Mouse (Mus musculus) lung, postnatal 0 days (tissue): Measurements from ENCODE around the gene Stx6. TPM values are rescaled to one million over a fixed set of nuclear protein-coding genes. Genes with fewer than 3 reads are reported as not detected.

Experiments
- ATAC-seq: fragments of 200-750 bp; cut with Nextera tagmentation; 2 replicates; pipeline ENCODE4 v1.8.0; 2017; ENCODE audit warnings: moderate library complexity
- DNase-seq: peaks from one replicate; pipeline ENCODE4 v3.0.0-alpha.2; 2016; ENCODE audit warnings: low spot score
- H3K27ac ChIP-seq: fragments of 300-500 bp; sonication (generic); 2 replicates; pipeline ENCODE4 v1.5.1; 2014; ENCODE audit warnings: antibody characterized with exemption, mild to moderate bottlenecking, low read length, mixed read lengths
- H3K27me3 ChIP-seq: fragments of 300-500 bp; sonication (generic); replicated peaks from 2 replicates; pipeline ENCODE4 v1.6.1; 2014; ENCODE audit warnings: low read length, mixed read lengths; ENCODE audit not compliant: insufficient read depth
- H3K36me3 ChIP-seq: fragments of 300-500 bp; sonication (generic); 2 replicates; pipeline ENCODE4 v1.6.1; 2014; ENCODE audit warnings: low read length, mixed read lengths; ENCODE audit not compliant: insufficient read depth
- H3K4me1 ChIP-seq: fragments of 300-500 bp; sonication (generic); 2 replicates; pipeline ENCODE4 v1.6.1; 2014; ENCODE audit warnings: antibody characterized with exemption, low read depth, low read length, mixed read lengths; ENCODE audit not compliant: insufficient read depth
- H3K4me2 ChIP-seq: fragments of 300-500 bp; sonication (generic); replicated peaks from 2 replicates; pipeline ENCODE4 v1.6.1; 2014; ENCODE audit warnings: low read depth, mild to moderate bottlenecking, low read length, moderate library complexity, mixed read lengths
- H3K4me3 ChIP-seq: fragments of 300-500 bp; sonication (generic); 2 replicates; pipeline ENCODE4 v1.5.1; 2014; ENCODE audit warnings: low read depth, low read length
- H3K9ac ChIP-seq: fragments of 300-500 bp; sonication (generic); replicated peaks from 2 replicates; pipeline ENCODE4 v1.6.1; 2014; ENCODE audit warnings: low read depth, mild to moderate bottlenecking
- H3K9me3 ChIP-seq: fragments of 300-500 bp; sonication (generic); 2 replicates; pipeline ENCODE4 v1.6.1; 2016; ENCODE audit warnings: low read length, mixed read lengths
- CTCF ChIP-seq: IDR thresholded peaks from 2 replicates; pipeline ENCODE4 v1.5.1; 2016; ENCODE audit warnings: antibody characterized with exemption, mild to moderate bottlenecking
- EP300 ChIP-seq: IDR thresholded peaks from 2 replicates; pipeline ENCODE4 v1.6.1; 2016; ENCODE audit warnings: antibody characterized with exemption, mild to moderate bottlenecking, control low read depth
- WGBS: fragments of 180-500 bp; shearing (Covaris S2); extraction: QIAGEN DNeasy Blood & Tissue Kit; methylation state at CpG from one replicate; pipeline ENCODE4 v1.1.7; 2014; 5-methylcytosine and 5-hydroxymethylcytosine counted together
- polyA plus RNA-seq: library from polyadenylated mRNA; unstranded; fragments of >200 nt; fragmentation: Nextera tagmentation; extraction: Ambion mirVana; gene quantifications from 2 replicates; pipeline ENCODE4 v1.2.1, GENCODE M21; 2015

The Stx6 gene
- polyA plus RNA-seq, 1 experiment from 2014 or later = 74.3 TPM

GRCm38 (mm10) chr1:155213912-155214311 is 55.4 kb downstream of the Stx6 start:
- Histone ChIP-seq H3K4me1 (peaks cover 27% of the 10 kb centered on the region), H3K9me3 (no peaks in the 10 kb centered on the region), H3K27me3 (no peaks in the 10 kb centered on the region), H3K4me3 (no peak overlapping the region), H3K36me3 (no peaks in the 10 kb centered on the region), H3K4me2 (no peak overlapping the region), H3K9ac (no peak overlapping the region), H3K27ac (no peak overlapping the region)
- 59% methylated on average over 7 of the region's 7 CpGs for WGBS
- no peak for ATAC-seq
- TF ChIP-seq EP300 (no peak), CTCF (no peak)
- DNase-seq = no peak

- DNase-seq (peak; percentile 72), ATAC-seq (peak; percentile 59)
- no peaks in the 10 kb centered on the region for H3K36me3 ChIP-seq
- H3K27ac ChIP-seq = no peak overlapping the region
- WGBS = 39% methylated on average over 9 of the region's 9 CpGs
- H3K9me3 ChIP-seq = no peaks in the 10 kb centered on the region
- no peak overlapping the region for H3K9ac ChIP-seq
- TF ChIP-seq CTCF (peak; percentile 51), EP300 (peak; percentile 74; the same call in 1 of the 2 replicates)
- no peak overlapping the region for H3K4me2 ChIP-seq
- no peaks in the 10 kb centered on the region for H3K27me3 ChIP-seq
- peaks cover 23% of the 10 kb centered on the region for H3K4me1 ChIP-seq
- H3K4me3 ChIP-seq = no peak overlapping the region
Measured at GRCm38 (mm10) chr1:155215066-155215764, 56.7 kb downstream of the Stx6 start.

GRCm38 (mm10) chr1:155216313-155216712 is 57.8 kb downstream of the Stx6 start:
- TF ChIP-seq CTCF = no peak
- TF ChIP-seq EP300 = no peak
- 73% methylated on average over 11 of the region's 11 CpGs for WGBS
- Histone ChIP-seq H3K27ac (no peak overlapping the region), H3K4me1 (peaks cover 21% of the 10 kb centered on the region), H3K4me2 (no peak overlapping the region), H3K9me3 (no peaks in the 10 kb centered on the region), H3K27me3 (no peaks in the 10 kb centered on the region), H3K4me3 (no peak overlapping the region), H3K36me3 (no peaks in the 10 kb centered on the region), H3K9ac (no peak overlapping the region)
- ATAC-seq (no peak), DNase-seq (no peak)

- 66% methylated on average over 6 of the region's 6 CpGs for WGBS
- Histone ChIP-seq H3K4me3 (no peak overlapping the region), H3K9ac (no peak overlapping the region), H3K27ac (no peak overlapping the region), H3K36me3 (no peaks in the 10 kb centered on the region), H3K9me3 (no peaks in the 10 kb centered on the region), H3K4me2 (no peak overlapping the region), H3K4me1 (peaks cover 19% of the 10 kb centered on the region), H3K27me3 (no peaks in the 10 kb centered on the region)
- DNase-seq = no peak
- TF ChIP-seq EP300 (no peak), CTCF (no peak)
- no peak for ATAC-seq
Measured at GRCm38 (mm10) chr1:155216844-155217243, 58.3 kb downstream of the Stx6 start.

- no peak for ATAC-seq
- peaks cover 8% of the 10 kb centered on the region; the same call in 1 of the 2 replicates for H3K4me1 ChIP-seq
- H3K9me3 ChIP-seq = no peaks in the 10 kb centered on the region
Measured at GRCm38 (mm10) chr1:155217865-155218541, 59.5 kb downstream of the Stx6 start.

GRCm38 (mm10) chr1:155218924-155219323 is 60.4 kb downstream of the Stx6 start:
- Histone ChIP-seq H3K9me3 (no peaks in the 10 kb centered on the region), H3K27ac (no peak overlapping the region), H3K4me2 (no peak overlapping the region), H3K4me3 (no peak overlapping the region), H3K36me3 (no peaks in the 10 kb centered on the region), H3K27me3 (no peaks in the 10 kb centered on the region), H3K9ac (no peak overlapping the region), H3K4me1 (no peaks in the 10 kb centered on the region)
- no peak for TF ChIP-seq EP300
- no peak for TF ChIP-seq CTCF
- DNase-seq (no peak), ATAC-seq (no peak)
- 66% methylated on average over 5 of the region's 5 CpGs for WGBS

More at GRCm38 (mm10) chr1:155217865-155218541, 59.5 kb downstream of the Stx6 start:
- TF ChIP-seq CTCF = peak; percentile 91
- TF ChIP-seq EP300 = no peak
- Histone ChIP-seq H3K36me3 (no peaks in the 10 kb centered on the region), H3K9ac (no peak overlapping the region), H3K4me3 (no peak overlapping the region), H3K27ac (no peak overlapping the region), H3K4me2 (no peak overlapping the region), H3K27me3 (no peaks in the 10 kb centered on the region)
- DNase-seq = peak; percentile 77
- WGBS = 43% methylated on average over 9 of the region's 9 CpGs
